In genomic region chr7:68748361-68748760, GRCm38 (mm10) we compare ENCODE assay signal across 8 mouse cellular contexts. TPM values are rescaled to one million over a fixed set of nuclear protein-coding genes. Genes with fewer than 3 reads are reported as not detected.
DNase-seq lines count a peak whose midpoint lies in the region; ATAC-seq and TF ChIP-seq lines count a peak whose summit lies in the region.

No protein-coding gene starts in this region.

- H3K36me3 ChIP-seq in forebrain, embryonic 12.5 days (replicated peaks), result no peaks in the 10 kb centered on the region
- H3K36me3 ChIP-seq in hindbrain, embryonic 12.5 days, result peaks cover 8% of the 10 kb centered on the region; the same call in 1 of the 2 replicates
- H3K36me3 ChIP-seq in lung, embryonic 15.5 days, result peaks cover 14% of the 10 kb centered on the region

- peaks cover 6% of the 10 kb centered on the region; the same call in 1 of the 2 replicates for H3K27me3 ChIP-seq in forebrain, embryonic 12.5 days
- H3K27me3 ChIP-seq in hindbrain, embryonic 12.5 days, result no peaks in the 10 kb centered on the region
- H3K27me3 ChIP-seq in lung, embryonic 15.5 days, result no peaks in the 10 kb centered on the region

- no peaks in the 10 kb centered on the region for H3K9me3 ChIP-seq in forebrain, embryonic 12.5 days
- no peaks in the 10 kb centered on the region for H3K9me3 ChIP-seq in hindbrain, embryonic 12.5 days (replicated peaks)
- H3K9me3 ChIP-seq in lung, embryonic 15.5 days, result no peaks in the 10 kb centered on the region

- peak overlapping the region; percentile 78 for H3K27ac ChIP-seq in forebrain, embryonic 12.5 days
- H3K27ac ChIP-seq in hindbrain, embryonic 12.5 days, result peak overlapping the region; percentile 73
- peak overlapping the region; percentile 73 for H3K27ac ChIP-seq in lung, embryonic 15.5 days

- TF ChIP-seq CTCF in brain, embryonic 14.5 days (IDR thresholded peaks at IDR 0.05; ENCODE audit: borderline replicate concordance, extremely low read depth, insufficient read depth, insufficient read length), result no peak

- WGBS in forebrain, embryonic 12.5 days, result 17% methylated on average over 8 of the region's 8 CpGs
- WGBS in hindbrain, embryonic 12.5 days, result 24% methylated on average over 7 of the region's 8 CpGs
- WGBS in lung, embryonic 15.5 days, result 16% methylated on average over 8 of the region's 8 CpGs

- H3K4me2 ChIP-seq in forebrain, embryonic 12.5 days, result peak overlapping the region; percentile 92
- peak overlapping the region; percentile 96 for H3K4me2 ChIP-seq in hindbrain, embryonic 12.5 days (replicated peaks)
- peak overlapping the region; percentile 94 for H3K4me2 ChIP-seq in lung, embryonic 15.5 days

- H3K4me1 ChIP-seq in forebrain, embryonic 12.5 days, result peaks cover 23% of the 10 kb centered on the region
- peaks cover 26% of the 10 kb centered on the region for H3K4me1 ChIP-seq in hindbrain, embryonic 12.5 days
- H3K4me1 ChIP-seq in lung, embryonic 15.5 days, result peaks cover 25% of the 10 kb centered on the region

- H3K9ac ChIP-seq in forebrain, embryonic 12.5 days, result peak overlapping the region; percentile 75
- H3K9ac ChIP-seq in hindbrain, embryonic 12.5 days, result peak overlapping the region; percentile 78
- H3K9ac ChIP-seq in lung, embryonic 15.5 days, result peak overlapping the region; percentile 80

- no peak for ATAC-seq in forebrain, embryonic 12.5 days (ENCODE audit: low FRiP score)
- ATAC-seq in hindbrain, embryonic 12.5 days (ENCODE audit: low FRiP score), result no peak; the same call in 1 of the 2 replicates
- ATAC-seq in lung, embryonic 15.5 days (ENCODE audit: borderline replicate concordance, extremely low read depth, low FRiP score, low TSS enrichment), result no peak
- no peak for ATAC-seq in activated CD4-positive, CD25-positive, alpha-beta regulatory T cell, adult 4 months

- H3K4me3 ChIP-seq in forebrain, embryonic 12.5 days (replicated peaks), result peak overlapping the region; percentile 77
- H3K4me3 ChIP-seq in hindbrain, embryonic 12.5 days, result peak overlapping the region; percentile 87
- H3K4me3 ChIP-seq in lung, embryonic 15.5 days, result peak overlapping the region; percentile 73

- peak; percentile 31 for DNase-seq in 3T3-L1 (ENCODE audit: low read depth, low spot score)
- peak; percentile 68 for DNase-seq in brain, embryonic 14.5 days (ENCODE audit: low read depth)
- DNase-seq in layer of hippocampus, postnatal 25 days (ENCODE audit: extremely low spot score in 1 of 2, low spot score in 1 of 2), result peak; percentile 28 to 32
- DNase-seq in retina, postnatal 7 days (ENCODE audit: low read depth, low spot score), result peak; percentile 13

- TF ChIP-seq POLR2A in brain, embryonic 14.5 days (IDR thresholded peaks at IDR 0.05; ENCODE audit: borderline replicate concordance, extremely low read depth, insufficient read depth, insufficient read length, poor library complexity, severe bottlenecking), result no peak

RNA-seq across cellular contexts. Expression of gene Arrdc4, which starts 0.7 kb away (rescaled TPM):
- 15.6 and 19.8 TPM in 2 replicates for polyA plus RNA-seq in brain, embryonic 14.5 days (2012; rRNA removed)
- polyA plus RNA-seq in forebrain, embryonic 12.5 days (2016; fragmentation: Nextera tagmentation; extraction: Ambion mirVana), result 23.9 and 25.0 TPM in 2 replicates
- 29.5 and 29.8 TPM in 2 replicates for polyA plus RNA-seq in hindbrain, embryonic 12.5 days (2016; fragmentation: Nextera tagmentation; extraction: Ambion mirVana)
- 10 to 100 TPM; 13.3 to 13.6 TPM for total RNA-seq in layer of hippocampus, postnatal 25 days (2021)
- polyA plus RNA-seq in lung, embryonic 15.5 days (2015; fragmentation: Nextera tagmentation; extraction: Ambion mirVana), result 16.9 and 18.4 TPM in 2 replicates
- 1 to 10 TPM; 1.1 to 2.1 TPM for polyA plus RNA-seq in activated CD4-positive, CD25-positive, alpha-beta regulatory T cell, adult 4 months (2017; shearing (Covaris generic))

Comparison
In these comparisons a context has a peak if more than half of its experiments do, and no peak if none do; other contexts are left out.
1. DNase-seq: peak in every context shown above with its lines; median percentile 68 in brain, embryonic 14.5 days; 31 in 3T3-L1; 30 in layer of hippocampus, postnatal 25 days; 13 in retina, postnatal 7 days.